ENCODE assay signal across 16 mouse cellular contexts in the genomic region with DNA sequence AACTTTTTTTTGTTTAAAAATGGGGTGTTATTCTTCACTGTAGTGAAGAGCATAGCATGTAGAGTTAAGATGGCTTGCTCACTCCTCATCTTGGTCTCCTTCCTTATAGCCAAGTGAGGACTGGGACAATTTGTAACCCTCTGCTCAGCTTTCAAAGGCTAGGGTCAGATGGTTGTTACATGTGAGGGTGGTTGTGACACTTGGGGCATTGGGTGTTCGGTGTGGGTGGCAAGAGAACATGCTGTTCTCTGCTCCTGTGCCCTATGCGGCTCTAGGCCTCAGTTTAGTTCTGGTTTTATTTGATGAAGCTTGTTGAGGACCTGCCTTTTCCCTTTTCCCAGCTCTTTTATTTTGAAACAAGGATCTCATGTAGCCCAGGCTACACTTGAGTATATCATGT.
"Had no signal": no experiment of that assay in that cellular context is flagged by ENCODE, and none has a peak within 500 bp of the region (broad histone marks: within the 10 kb centered on the region; RNA-seq: fewer than 3 reads in every experiment).

No protein-coding gene starts in this region.

- H3K27me3 ChIP-seq: liver, embryonic 15.5 days; lung, embryonic 15.5 days; megakaryocyte, embryonic 14.5 days; midbrain, embryonic 12.5 days; neural tube, embryonic 12.5 days had no signal

- H3K4me3 ChIP-seq: liver, embryonic 15.5 days; lung, embryonic 15.5 days; megakaryocyte, embryonic 14.5 days; midbrain, embryonic 12.5 days; neural tube, embryonic 12.5 days had no signal

- H3K27ac ChIP-seq: liver, embryonic 15.5 days; lung, embryonic 15.5 days; macrophage; midbrain, embryonic 12.5 days; neural tube, embryonic 12.5 days had no signal

- H3K4me1 ChIP-seq: liver, embryonic 15.5 days; lung, embryonic 15.5 days; midbrain, embryonic 12.5 days; neural tube, embryonic 12.5 days had no signal

- H3K9me3 ChIP-seq: liver, embryonic 15.5 days; lung, embryonic 15.5 days; midbrain, embryonic 12.5 days; neural tube, embryonic 12.5 days had no signal

- DNase-seq: liver, postnatal 0 days; lung, adult 2 months; lung, postnatal 14 days; lung, postnatal 36 days; midbrain, embryonic 14.5 days; right cerebral cortex, postnatal 14 days; spleen, adult 18-20 months; thymus, adult 18-20 months; thymus, postnatal 14 days; thymus, postnatal 36 days had no signal

- H3K36me3 ChIP-seq: liver, embryonic 15.5 days; lung, embryonic 15.5 days; midbrain, embryonic 12.5 days; neural tube, embryonic 12.5 days had no signal
